Mouse (Mus musculus): ENCODE results near the gene Col9a3. TPM values are rescaled to one million over a fixed set of nuclear protein-coding genes. Genes with fewer than 3 reads are reported as not detected.
A peak's percentile ranks its signal among the peaks of the same experiment; 100 is the strongest.

Col9a3 gene
- 23.2 and 25.2 TPM in 2 replicates for polyA plus RNA-seq (2012; rRNA removed)

- TF ChIP-seq POLR2A (IDR thresholded peaks at IDR 0.05; ENCODE audit: control insufficient read depth, low read depth, low read length) (no peak), CTCF (IDR thresholded peaks at IDR 0.05; ENCODE audit: control insufficient read depth, insufficient read depth, insufficient replicate concordance, low read depth, low read length) (no peak)
- Histone ChIP-seq H3K4me1 (ENCODE audit: control insufficient read depth, insufficient read depth, low read length) (peaks cover 8% of the 10 kb centered on the region), H3K27me3 (ENCODE audit: control insufficient read depth, insufficient read depth, low read length) (no peaks in the 10 kb centered on the region), H3K27ac (ENCODE audit: control insufficient read depth, insufficient read depth, low read depth, low read length) (no peak within 1 kb of the TSS), H3K36me3 (ENCODE audit: control insufficient read depth, insufficient read depth, low read length) (peaks cover 1% of the 10 kb centered on the region; the same call in 1 of the 2 replicates), H3K4me3 (ENCODE audit: control insufficient read depth, low read depth, low read length) (peak within 1 kb of the TSS; percentile 80)
Observed at GRCm38 (mm10) chr2:180597490-180597889, at the start of gene Col9a3. TSS of gene Col9a3 (plus strand) at chr2:180597790.

GRCm38 (mm10) chr2:180552340-180552739, 45.2 kb upstream of the Col9a3 start:
- TF ChIP-seq POLR2A (IDR thresholded peaks at IDR 0.05; ENCODE audit: control insufficient read depth, low read depth, low read length) = no peak
- no peak for TF ChIP-seq CTCF (IDR thresholded peaks at IDR 0.05; ENCODE audit: control insufficient read depth, insufficient read depth, insufficient replicate concordance, low read depth, low read length)
- H3K27ac ChIP-seq (ENCODE audit: control insufficient read depth, insufficient read depth, low read depth, low read length) = no peak overlapping the region
- H3K27me3 ChIP-seq (ENCODE audit: control insufficient read depth, insufficient read depth, low read length) = no peaks in the 10 kb centered on the region
- H3K4me3 ChIP-seq (ENCODE audit: control insufficient read depth, low read depth, low read length) = no peak overlapping the region
- H3K36me3 ChIP-seq (ENCODE audit: control insufficient read depth, insufficient read depth, low read length) = no peaks in the 10 kb centered on the region
- no peaks in the 10 kb centered on the region for H3K4me1 ChIP-seq (ENCODE audit: control insufficient read depth, insufficient read depth, low read length)

- Histone ChIP-seq H3K27ac (ENCODE audit: control insufficient read depth, insufficient read depth, low read depth, low read length) (no peak overlapping the region), H3K36me3 (ENCODE audit: control insufficient read depth, insufficient read depth, low read length) (no peaks in the 10 kb centered on the region), H3K4me3 (ENCODE audit: control insufficient read depth, low read depth, low read length) (no peak overlapping the region), H3K4me1 (ENCODE audit: control insufficient read depth, insufficient read depth, low read length) (no peaks in the 10 kb centered on the region), H3K27me3 (ENCODE audit: control insufficient read depth, insufficient read depth, low read length) (no peaks in the 10 kb centered on the region)
- TF ChIP-seq POLR2A (IDR thresholded peaks at IDR 0.05; ENCODE audit: control insufficient read depth, low read depth, low read length) = no peak
- no peak for TF ChIP-seq CTCF (IDR thresholded peaks at IDR 0.05; ENCODE audit: control insufficient read depth, insufficient read depth, insufficient replicate concordance, low read depth, low read length)
Observed at GRCm38 (mm10) chr2:180555219-180555618, 42.4 kb upstream of the Col9a3 start.

GRCm38 (mm10) chr2:180556470-180556869, 41.1 kb upstream of the Col9a3 start:
- Histone ChIP-seq H3K27me3 (ENCODE audit: control insufficient read depth, insufficient read depth, low read length) (no peaks in the 10 kb centered on the region), H3K36me3 (ENCODE audit: control insufficient read depth, insufficient read depth, low read length) (no peaks in the 10 kb centered on the region), H3K27ac (ENCODE audit: control insufficient read depth, insufficient read depth, low read depth, low read length) (no peak overlapping the region), H3K4me3 (ENCODE audit: control insufficient read depth, low read depth, low read length) (no peak overlapping the region), H3K4me1 (ENCODE audit: control insufficient read depth, insufficient read depth, low read length) (no peaks in the 10 kb centered on the region)
- no peak for TF ChIP-seq CTCF (IDR thresholded peaks at IDR 0.05; ENCODE audit: control insufficient read depth, insufficient read depth, insufficient replicate concordance, low read depth, low read length)
- no peak for TF ChIP-seq POLR2A (IDR thresholded peaks at IDR 0.05; ENCODE audit: control insufficient read depth, low read depth, low read length)

- H3K36me3 ChIP-seq (ENCODE audit: control insufficient read depth, insufficient read depth, low read length) = no peaks in the 10 kb centered on the region
- H3K4me3 ChIP-seq (ENCODE audit: control insufficient read depth, low read depth, low read length) = no peak overlapping the region
- H3K27ac ChIP-seq (ENCODE audit: control insufficient read depth, insufficient read depth, low read depth, low read length) = no peak overlapping the region
- TF ChIP-seq CTCF (IDR thresholded peaks at IDR 0.05; ENCODE audit: control insufficient read depth, insufficient read depth, insufficient replicate concordance, low read depth, low read length) (peak; percentile 84; the same call in 1 of the 2 replicates), POLR2A (IDR thresholded peaks at IDR 0.05; ENCODE audit: control insufficient read depth, low read depth, low read length) (no peak)
- H3K4me1 ChIP-seq (ENCODE audit: control insufficient read depth, insufficient read depth, low read length) = no peaks in the 10 kb centered on the region
- H3K27me3 ChIP-seq (ENCODE audit: control insufficient read depth, insufficient read depth, low read length) = no peaks in the 10 kb centered on the region
Observed at GRCm38 (mm10) chr2:180560245-180560644, 37.3 kb upstream of the Col9a3 start.

GRCm38 (mm10) chr2:180562146-180562545, 35.4 kb upstream of the Col9a3 start:
- H3K27me3 ChIP-seq (ENCODE audit: control insufficient read depth, insufficient read depth, low read length) = no peaks in the 10 kb centered on the region
- no peaks in the 10 kb centered on the region for H3K36me3 ChIP-seq (ENCODE audit: control insufficient read depth, insufficient read depth, low read length)
- TF ChIP-seq POLR2A (IDR thresholded peaks at IDR 0.05; ENCODE audit: control insufficient read depth, low read depth, low read length) = no peak
- no peak for TF ChIP-seq CTCF (IDR thresholded peaks at IDR 0.05; ENCODE audit: control insufficient read depth, insufficient read depth, insufficient replicate concordance, low read depth, low read length)
- no peak overlapping the region for H3K4me3 ChIP-seq (ENCODE audit: control insufficient read depth, low read depth, low read length)
- H3K4me1 ChIP-seq (ENCODE audit: control insufficient read depth, insufficient read depth, low read length) = no peaks in the 10 kb centered on the region
- no peak overlapping the region for H3K27ac ChIP-seq (ENCODE audit: control insufficient read depth, insufficient read depth, low read depth, low read length)

- Histone ChIP-seq H3K27me3 (ENCODE audit: control insufficient read depth, insufficient read depth, low read length) (no peaks in the 10 kb centered on the region), H3K36me3 (ENCODE audit: control insufficient read depth, insufficient read depth, low read length) (no peaks in the 10 kb centered on the region), H3K4me3 (ENCODE audit: control insufficient read depth, low read depth, low read length) (no peak overlapping the region), H3K4me1 (ENCODE audit: control insufficient read depth, insufficient read depth, low read length) (no peaks in the 10 kb centered on the region), H3K27ac (ENCODE audit: control insufficient read depth, insufficient read depth, low read depth, low read length) (no peak overlapping the region)
- TF ChIP-seq POLR2A (IDR thresholded peaks at IDR 0.05; ENCODE audit: control insufficient read depth, low read depth, low read length) (no peak), CTCF (IDR thresholded peaks at IDR 0.05; ENCODE audit: control insufficient read depth, insufficient read depth, insufficient replicate concordance, low read depth, low read length) (no peak)
Observed at GRCm38 (mm10) chr2:180563296-180563695, 34.3 kb upstream of the Col9a3 start.

- no peaks in the 10 kb centered on the region for H3K36me3 ChIP-seq (ENCODE audit: control insufficient read depth, insufficient read depth, low read length)
- H3K4me1 ChIP-seq (ENCODE audit: control insufficient read depth, insufficient read depth, low read length) = no peaks in the 10 kb centered on the region
- H3K4me3 ChIP-seq (ENCODE audit: control insufficient read depth, low read depth, low read length) = no peak overlapping the region
- H3K27ac ChIP-seq (ENCODE audit: control insufficient read depth, insufficient read depth, low read depth, low read length) = no peak overlapping the region
- no peaks in the 10 kb centered on the region for H3K27me3 ChIP-seq (ENCODE audit: control insufficient read depth, insufficient read depth, low read length)
- TF ChIP-seq CTCF (IDR thresholded peaks at IDR 0.05; ENCODE audit: control insufficient read depth, insufficient read depth, insufficient replicate concordance, low read depth, low read length) (no peak), POLR2A (IDR thresholded peaks at IDR 0.05; ENCODE audit: control insufficient read depth, low read depth, low read length) (no peak)
Observed at GRCm38 (mm10) chr2:180563841-180564240, 33.7 kb upstream of the Col9a3 start.

Data from testis, adult 2 months (tissue).